Mouse (Mus musculus): ENCODE results near the gene Zscan2. TPM values are rescaled to one million over a fixed set of nuclear protein-coding genes. Genes with fewer than 3 reads are reported as not detected.

Zscan2 gene
- polyA plus RNA-seq, 1 experiment from 2014 or later, result 2.7 TPM

DNA sequence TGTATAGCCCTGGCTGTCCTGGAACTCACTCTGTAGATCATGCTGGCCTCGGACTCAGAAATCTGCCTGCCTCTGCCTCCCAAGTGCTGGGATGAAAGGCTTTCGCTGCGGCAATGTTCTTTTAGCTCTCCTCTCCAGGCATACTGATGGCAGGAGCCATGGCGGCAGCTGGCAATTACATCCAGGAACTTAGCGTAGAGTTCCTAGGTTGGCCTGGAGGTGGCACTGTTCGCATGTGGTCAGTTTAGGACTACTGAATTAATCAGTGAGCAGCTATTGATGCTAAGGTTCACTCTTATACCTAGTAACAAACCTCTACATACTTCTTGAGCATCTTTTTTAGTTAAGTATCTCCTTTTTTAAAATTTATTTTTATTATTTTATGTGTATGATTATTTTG, 3.5 kb upstream of the Zscan2 start:
- TF ChIP-seq CTCF (IDR thresholded peaks at IDR 0.05; ENCODE audit: low read depth), result peak; percentile 89
- DNase-seq (ENCODE audit: low spot score) (peak; percentile 91), ATAC-seq (replicated peaks; ENCODE audit: low FRiP score, low read depth) (no peak)
- Histone ChIP-seq H3K27me3 (ENCODE audit: insufficient read depth, low read length) (no peaks in the 10 kb centered on the region), H3K9ac (ENCODE audit: low read depth, low read length) (no peak overlapping the region), H3K4me3 (replicated peaks; ENCODE audit: low read depth, low read length) (no peak overlapping the region), H3K36me3 (ENCODE audit: insufficient read depth, low read length) (no peaks in the 10 kb centered on the region), H3K4me1 (replicated peaks; ENCODE audit: insufficient read depth, low read length) (peaks cover 10% of the 10 kb centered on the region), H3K27ac (no peak overlapping the region), H3K9me3 (replicated peaks; ENCODE audit: low read length) (no peaks in the 10 kb centered on the region), H3K4me2 (ENCODE audit: low read length) (no peak overlapping the region)
- 28% methylated on average over 6 of the region's 6 CpGs for WGBS

DNA sequence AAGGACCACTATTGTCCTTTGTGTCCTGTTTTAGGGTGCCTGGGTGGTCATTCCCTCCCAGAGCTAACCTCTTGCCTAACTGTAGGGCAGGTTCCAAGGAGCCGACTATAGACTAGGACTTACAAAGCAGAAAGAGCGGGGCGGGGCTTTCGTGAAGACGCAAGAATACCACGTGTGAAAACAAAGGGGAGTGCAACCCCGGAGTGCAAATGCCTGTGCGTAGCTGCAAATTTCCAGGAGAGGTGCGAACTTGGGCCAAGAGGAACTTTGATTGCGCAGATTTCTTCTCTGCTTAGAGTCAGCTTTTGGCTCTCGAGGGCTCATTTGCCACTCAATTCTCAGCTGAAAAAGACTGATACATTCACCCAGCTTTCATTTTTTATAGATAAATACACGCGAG, 493 bp upstream of the Zscan2 start:
- DNase-seq (ENCODE audit: low spot score) (peak; percentile 85), ATAC-seq (replicated peaks; ENCODE audit: low FRiP score, low read depth) (peak; percentile 67; the same call in 1 of the 2 replicates)
- H3K27ac ChIP-seq, result no peak overlapping the region
- H3K9ac ChIP-seq (ENCODE audit: low read depth, low read length), result peak overlapping the region; percentile 92
- H3K9me3 ChIP-seq (replicated peaks; ENCODE audit: low read length), result no peaks in the 10 kb centered on the region
- no peaks in the 10 kb centered on the region for H3K27me3 ChIP-seq (ENCODE audit: insufficient read depth, low read length)
- peak overlapping the region; percentile 93 for H3K4me3 ChIP-seq (replicated peaks; ENCODE audit: low read depth, low read length)
- WGBS, result under 1% methylated on average over 13 of the region's 13 CpGs
- peak overlapping the region; percentile 85 for H3K4me2 ChIP-seq (ENCODE audit: low read length)
- H3K4me1 ChIP-seq (replicated peaks; ENCODE audit: insufficient read depth, low read length), result peaks cover 19% of the 10 kb centered on the region
- H3K36me3 ChIP-seq (ENCODE audit: insufficient read depth, low read length), result 0 out of 2 replicates have a peak, but pooled peaks cover 5% of the 10 kb centered on the region
- TF ChIP-seq CTCF (IDR thresholded peaks at IDR 0.05; ENCODE audit: low read depth), result no peak

DNA sequence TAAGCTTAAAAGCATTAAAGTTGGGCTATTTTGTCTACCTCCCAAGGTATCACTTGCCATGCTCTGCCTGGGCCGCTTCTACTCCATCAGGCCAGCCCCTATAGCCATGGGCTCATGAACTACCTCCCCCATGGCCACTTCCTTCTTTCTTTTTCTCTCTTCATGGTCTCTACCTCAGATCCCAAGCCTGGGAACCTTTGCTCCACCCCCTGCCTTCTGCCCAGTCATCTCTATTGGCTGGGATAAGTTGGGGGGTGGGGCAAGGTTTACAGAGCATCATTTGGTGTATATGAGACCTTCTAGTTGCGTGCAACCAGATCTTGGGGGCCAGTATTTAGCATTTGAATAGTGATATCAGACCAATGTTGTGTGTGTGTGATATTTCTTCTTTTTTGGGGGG, 1.8 kb downstream of the Zscan2 start:
- no peaks in the 10 kb centered on the region for H3K9me3 ChIP-seq (replicated peaks; ENCODE audit: low read length)
- H3K4me1 ChIP-seq (replicated peaks; ENCODE audit: insufficient read depth, low read length), result peaks cover 19% of the 10 kb centered on the region
- H3K27me3 ChIP-seq (ENCODE audit: insufficient read depth, low read length), result no peaks in the 10 kb centered on the region
- H3K4me2 ChIP-seq (ENCODE audit: low read length), result no peak overlapping the region
- TF ChIP-seq CTCF (IDR thresholded peaks at IDR 0.05; ENCODE audit: low read depth), result no peak
- DNase-seq (ENCODE audit: low spot score) (peak; percentile 46), ATAC-seq (replicated peaks; ENCODE audit: low FRiP score, low read depth) (no peak)
- WGBS, result 87% methylated on average over 2 of the region's 2 CpGs
- H3K27ac ChIP-seq, result no peak overlapping the region
- H3K9ac ChIP-seq (ENCODE audit: low read depth, low read length), result no peak overlapping the region
- H3K4me3 ChIP-seq (replicated peaks; ENCODE audit: low read depth, low read length), result no peak overlapping the region
- H3K36me3 ChIP-seq (ENCODE audit: insufficient read depth, low read length), result peaks cover 11% of the 10 kb centered on the region; the same call in 1 of the 2 replicates

DNA sequence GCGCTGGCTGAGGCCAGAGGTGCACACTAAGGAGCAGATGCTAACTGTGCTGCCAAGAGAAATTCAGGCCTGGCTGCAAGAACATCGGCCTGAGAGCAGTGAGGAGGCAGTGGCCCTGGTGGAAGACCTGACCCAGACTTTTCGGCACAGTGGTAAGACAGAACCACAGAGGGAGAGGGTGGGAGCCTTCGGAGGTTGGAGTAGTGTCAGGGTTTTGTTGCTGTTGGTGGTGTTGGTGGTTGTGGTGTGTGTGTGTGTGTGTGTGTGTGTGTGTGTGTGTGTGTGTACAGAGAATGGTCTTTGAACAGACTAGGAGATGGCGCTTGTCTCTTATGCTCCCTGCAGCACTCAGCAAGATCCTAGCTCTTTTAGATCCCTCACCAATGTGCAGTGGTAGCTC, 2.8 kb downstream of the Zscan2 start:
- no peak for TF ChIP-seq CTCF (IDR thresholded peaks at IDR 0.05; ENCODE audit: low read depth)
- WGBS, result 85% methylated on average over 5 of the region's 5 CpGs

DNA sequence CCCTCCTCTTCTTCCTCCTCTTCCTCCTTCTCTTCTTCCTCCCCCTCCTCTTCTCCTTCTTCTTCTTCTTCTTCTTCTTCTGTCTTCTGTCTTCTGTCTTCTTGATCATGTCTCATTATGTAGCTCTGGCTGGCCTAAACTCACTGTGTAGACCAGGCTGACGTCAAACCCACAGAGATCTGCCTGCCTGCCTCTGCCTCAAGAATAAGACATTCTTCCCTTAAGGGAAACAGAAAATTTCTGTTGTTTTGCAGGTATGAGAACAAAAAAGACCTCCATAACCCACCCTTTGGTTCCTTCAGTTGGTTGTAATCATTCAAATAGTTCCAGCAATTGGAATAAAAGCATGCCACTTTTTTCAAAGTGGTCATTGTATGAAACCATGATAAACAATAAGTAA, 3.4 kb downstream of the Zscan2 start:
- H3K36me3 ChIP-seq (ENCODE audit: insufficient read depth, low read length), result peaks cover 19% of the 10 kb centered on the region; the same call in 1 of the 2 replicates
- H3K4me3 ChIP-seq (replicated peaks; ENCODE audit: low read depth, low read length), result no peak overlapping the region
- no peak for DNase-seq (ENCODE audit: low spot score)
- no peaks in the 10 kb centered on the region for H3K27me3 ChIP-seq (ENCODE audit: insufficient read depth, low read length)
- no peaks in the 10 kb centered on the region for H3K9me3 ChIP-seq (replicated peaks; ENCODE audit: low read length)
- 0 out of 2 replicates have a peak overlapping the region, but pooled peaks have one; percentile 3 for H3K27ac ChIP-seq
- 56% methylated on average over 1 of the region's 1 CpGs for WGBS
- no peak overlapping the region for H3K4me2 ChIP-seq (ENCODE audit: low read length)
- peaks cover 19% of the 10 kb centered on the region for H3K4me1 ChIP-seq (replicated peaks; ENCODE audit: insufficient read depth, low read length)
- no peak overlapping the region for H3K9ac ChIP-seq (ENCODE audit: low read depth, low read length)
- TF ChIP-seq CTCF (IDR thresholded peaks at IDR 0.05; ENCODE audit: low read depth), result no peak
- no peak for ATAC-seq (replicated peaks; ENCODE audit: low FRiP score, low read depth)

More for the DNA sequence above, 2.8 kb downstream of the Zscan2 start:
- H3K9ac ChIP-seq (ENCODE audit: low read depth, low read length), result no peak overlapping the region
- 0 out of 2 replicates have a peak overlapping the region, but pooled peaks have one; percentile 15 for H3K4me2 ChIP-seq (ENCODE audit: low read length)
- no peak overlapping the region for H3K4me3 ChIP-seq (replicated peaks; ENCODE audit: low read depth, low read length)
- H3K36me3 ChIP-seq (ENCODE audit: insufficient read depth, low read length), result peaks cover 19% of the 10 kb centered on the region; the same call in 1 of the 2 replicates
- H3K4me1 ChIP-seq (replicated peaks; ENCODE audit: insufficient read depth, low read length), result peaks cover 19% of the 10 kb centered on the region
- ATAC-seq (replicated peaks; ENCODE audit: low FRiP score, low read depth) (no peak), DNase-seq (ENCODE audit: low spot score) (no peak)
- no peaks in the 10 kb centered on the region for H3K9me3 ChIP-seq (replicated peaks; ENCODE audit: low read length)
- H3K27me3 ChIP-seq (ENCODE audit: insufficient read depth, low read length), result no peaks in the 10 kb centered on the region
- no peak overlapping the region for H3K27ac ChIP-seq

DNA sequence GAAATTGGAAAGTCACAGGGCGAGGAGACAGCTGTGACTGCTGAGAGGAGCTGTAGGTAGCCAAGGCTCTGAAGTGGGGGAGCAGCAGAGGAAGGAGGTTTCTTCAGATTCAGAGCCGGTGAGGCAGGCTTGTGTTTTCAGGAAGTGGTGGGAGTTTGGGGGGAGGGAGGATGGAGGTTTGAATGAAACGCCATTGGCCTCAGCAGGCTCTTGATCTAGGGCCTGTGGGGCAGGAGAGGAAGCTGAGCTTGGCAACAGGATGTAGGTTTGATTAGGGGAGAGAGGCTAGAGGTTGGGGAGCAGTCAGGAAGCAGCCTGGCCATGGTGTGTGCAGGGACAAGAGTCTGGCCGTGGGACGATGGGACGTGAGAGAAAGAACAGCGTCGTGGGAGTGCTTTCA, 4.1 kb downstream of the Zscan2 start:
- Histone ChIP-seq H3K4me3 (replicated peaks; ENCODE audit: low read depth, low read length) (no peak overlapping the region), H3K27ac (peak overlapping the region; percentile 89; the same call in 1 of the 2 replicates), H3K9me3 (replicated peaks; ENCODE audit: low read length) (no peaks in the 10 kb centered on the region), H3K27me3 (ENCODE audit: insufficient read depth, low read length) (no peaks in the 10 kb centered on the region), H3K9ac (ENCODE audit: low read depth, low read length) (no peak overlapping the region), H3K4me2 (ENCODE audit: low read length) (no peak overlapping the region), H3K36me3 (ENCODE audit: insufficient read depth, low read length) (peaks cover 24% of the 10 kb centered on the region; the same call in 1 of the 2 replicates), H3K4me1 (replicated peaks; ENCODE audit: insufficient read depth, low read length) (peaks cover 19% of the 10 kb centered on the region)
- WGBS, result 59% methylated on average over 8 of the region's 8 CpGs
- ATAC-seq (replicated peaks; ENCODE audit: low FRiP score, low read depth) (no peak), DNase-seq (ENCODE audit: low spot score) (peak; percentile 48)
- no peak for TF ChIP-seq CTCF (IDR thresholded peaks at IDR 0.05; ENCODE audit: low read depth)

DNA sequence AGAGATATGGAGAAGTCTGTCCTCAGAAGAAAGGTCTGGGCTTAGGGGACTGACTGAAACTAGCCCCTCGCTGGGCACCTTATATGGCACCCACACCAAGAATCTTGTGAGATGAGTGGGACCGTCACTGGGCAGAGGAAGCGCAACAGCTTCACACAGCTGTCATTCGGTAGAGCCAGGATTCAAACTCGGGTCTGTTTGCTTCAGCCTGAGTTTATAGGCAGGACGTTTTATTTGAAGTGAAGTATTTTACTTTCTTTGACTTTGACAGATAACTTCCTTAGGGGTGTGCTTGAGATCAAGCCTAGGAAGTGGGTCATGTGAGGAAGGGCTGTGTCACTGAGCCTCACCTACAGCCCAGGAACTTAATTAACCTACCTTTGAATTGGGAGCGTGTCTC, 4.8 kb downstream of the Zscan2 start:
- Histone ChIP-seq H3K4me2 (ENCODE audit: low read length) (no peak overlapping the region), H3K36me3 (ENCODE audit: insufficient read depth, low read length) (peaks cover 31% of the 10 kb centered on the region; the same call in 1 of the 2 replicates), H3K4me1 (replicated peaks; ENCODE audit: insufficient read depth, low read length) (peaks cover 15% of the 10 kb centered on the region), H3K9ac (ENCODE audit: low read depth, low read length) (no peak overlapping the region), H3K27ac (peak overlapping the region; percentile 89), H3K9me3 (replicated peaks; ENCODE audit: low read length) (no peaks in the 10 kb centered on the region), H3K27me3 (ENCODE audit: insufficient read depth, low read length) (no peaks in the 10 kb centered on the region), H3K4me3 (replicated peaks; ENCODE audit: low read depth, low read length) (no peak overlapping the region)
- ATAC-seq (replicated peaks; ENCODE audit: low FRiP score, low read depth) (no peak), DNase-seq (ENCODE audit: low spot score) (no peak)
- 80% methylated on average over 7 of the region's 7 CpGs for WGBS
- no peak for TF ChIP-seq CTCF (IDR thresholded peaks at IDR 0.05; ENCODE audit: low read depth)
